Mouse (Mus musculus): ENCODE measurements around the gene Alpk1.

Gene Alpk1

GRCm38 (mm10) chr3:127780021-127780644, at the start of gene Alpk1:
Gene Alpk1, minus strand, starts transcription at chr3:127780527.
- peak; percentile 71 to 84 for DNase-seq (ENCODE audit: low spot score in 2 of 2)

GRCm38 (mm10) chr3:127827123-127827522, 46.8 kb upstream of the Alpk1 start:
- DNase-seq (ENCODE audit: low spot score in 2 of 2): no peak

GRCm38 (mm10) chr3:127826503-127826902, 46.2 kb upstream of the Alpk1 start:
- DNase-seq (ENCODE audit: low spot score in 2 of 2): no peak

- DNase-seq (ENCODE audit: low spot score in 2 of 2): peak in 1 of 2 experiments; percentile 33
These were observed 43.8 kb upstream of the Alpk1 start for GRCm38 (mm10) chr3:127823886-127824863.

GRCm38 (mm10) chr3:127821209-127821608, 40.9 kb upstream of the Alpk1 start:
- no peak for DNase-seq (ENCODE audit: low spot score in 2 of 2)

GRCm38 (mm10) chr3:127820400-127820799, 40.1 kb upstream of the Alpk1 start:
- no peak for DNase-seq (ENCODE audit: low spot score in 2 of 2)

- DNase-seq (ENCODE audit: low spot score in 2 of 2): no peak
These were observed 38.7 kb upstream of the Alpk1 start for GRCm38 (mm10) chr3:127818694-127819663.

GRCm38 (mm10) chr3:127817120-127817683, 36.9 kb upstream of the Alpk1 start:
- DNase-seq (ENCODE audit: low spot score in 2 of 2): no peak

GRCm38 (mm10) chr3:127809103-127809502, 28.8 kb upstream of the Alpk1 start:
- no peak for DNase-seq (ENCODE audit: low spot score in 2 of 2)

- no peak for DNase-seq (ENCODE audit: low spot score in 2 of 2)
These were observed 27.5 kb upstream of the Alpk1 start for GRCm38 (mm10) chr3:127807846-127808245.

- no peak for DNase-seq (ENCODE audit: low spot score in 2 of 2)
These were observed 25.7 kb upstream of the Alpk1 start for GRCm38 (mm10) chr3:127805991-127806390.

- no peak for DNase-seq (ENCODE audit: low spot score in 2 of 2)
These were observed 24.7 kb upstream of the Alpk1 start for GRCm38 (mm10) chr3:127805071-127805470.

- no peak for DNase-seq (ENCODE audit: low spot score in 2 of 2)
These were observed 24.1 kb upstream of the Alpk1 start for GRCm38 (mm10) chr3:127804439-127804838.

- no peak for DNase-seq (ENCODE audit: low spot score in 2 of 2)
These were observed 22.5 kb upstream of the Alpk1 start for GRCm38 (mm10) chr3:127802814-127803213.

- no peak for DNase-seq (ENCODE audit: low spot score in 2 of 2)
These were observed 20.8 kb upstream of the Alpk1 start for GRCm38 (mm10) chr3:127801162-127801561.

- no peak for DNase-seq (ENCODE audit: low spot score in 2 of 2)
These were observed 15.9 kb upstream of the Alpk1 start for GRCm38 (mm10) chr3:127796271-127796670.

GRCm38 (mm10) chr3:127795762-127796161, 15.4 kb upstream of the Alpk1 start:
- DNase-seq (ENCODE audit: low spot score in 2 of 2): no peak

GRCm38 (mm10) chr3:127793022-127793421, 12.7 kb upstream of the Alpk1 start:
- DNase-seq (ENCODE audit: low spot score in 2 of 2): no peak

GRCm38 (mm10) chr3:127791595-127792561, 11.6 kb upstream of the Alpk1 start:
- DNase-seq (ENCODE audit: low spot score in 2 of 2): peak; percentile 62 to 79

GRCm38 (mm10) chr3:127791056-127791483, 10.7 kb upstream of the Alpk1 start:
- DNase-seq (ENCODE audit: low spot score in 2 of 2): peak; percentile 43 to 78

Measured in spleen, postnatal 4 days (tissue).